Mouse (Mus musculus): Measurements from ENCODE around the gene Tle4. TPM values are rescaled to one million over a fixed set of nuclear protein-coding genes. Genes with fewer than 3 reads are reported as not detected.

Gene Tle4
- polyA plus RNA-seq, 1 experiment: 0.76 TPM

DNA sequence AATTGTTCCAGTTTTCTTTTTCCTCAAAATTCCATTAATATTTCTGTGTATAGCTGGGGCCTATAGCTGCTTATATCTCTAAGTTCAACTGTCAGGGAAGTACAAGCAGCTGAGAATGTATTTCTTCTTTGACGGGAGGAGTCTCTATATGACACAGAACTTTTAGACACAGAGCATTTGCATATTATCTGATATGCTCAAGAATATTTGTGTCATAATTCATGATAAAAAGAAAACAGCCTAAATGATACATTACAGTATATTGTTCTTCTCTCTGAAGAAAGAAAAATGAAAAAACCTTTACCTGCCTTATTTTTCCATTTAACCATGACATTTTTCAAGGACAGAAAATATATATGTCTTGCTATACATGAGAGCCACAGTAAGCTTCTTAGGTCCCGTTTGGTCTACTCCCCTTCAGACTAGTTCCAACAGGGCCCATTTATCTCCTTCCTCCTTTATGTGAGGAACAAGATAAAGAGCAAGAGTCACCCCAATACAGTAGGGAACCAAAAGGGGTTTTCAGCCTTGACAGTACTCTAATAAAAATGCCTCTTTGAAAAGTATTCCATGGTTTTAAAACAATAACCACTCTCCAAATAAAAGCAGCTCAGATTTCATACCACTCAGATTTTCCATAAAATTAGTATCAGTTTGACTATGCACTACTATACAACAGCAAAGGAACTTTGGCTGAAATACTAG is 77.6 kb downstream of the Tle4 start:
- H3K4me3 ChIP-seq: no peak overlapping the region
- no peak overlapping the region for H3ac ChIP-seq (ENCODE audit: control insufficient read depth, insufficient read length)
- TF ChIP-seq E2F4 (IDR thresholded peaks at IDR 0.05; ENCODE audit: insufficient read depth): no peak
- no peak for TF ChIP-seq REST (IDR thresholded peaks at IDR 0.05; ENCODE audit: insufficient read depth, insufficient read length)
- no peak for TF ChIP-seq MYOD1 (IDR thresholded peaks at IDR 0.05; ENCODE audit: control insufficient read depth in 1 of 3, insufficient read length in 2 of 3, low read depth in 2 of 3)
- no peak for TF ChIP-seq SRF (IDR thresholded peaks at IDR 0.05; ENCODE audit: control insufficient read depth, insufficient read length, low read depth)
- no peak for TF ChIP-seq POLR2A (IDR thresholded peaks at IDR 0.05; ENCODE audit: insufficient read length, low read depth)
- TF ChIP-seq TCF3 (IDR thresholded peaks at IDR 0.05; ENCODE audit: insufficient read length, low read depth): no peak
- TF ChIP-seq CEBPB (IDR thresholded peaks at IDR 0.05; ENCODE audit: insufficient read depth, poor library complexity, severe bottlenecking): no peak
- no peak for TF ChIP-seq USF1 (IDR thresholded peaks at IDR 0.05; ENCODE audit: low read depth)
- TF ChIP-seq POLR2AphosphoS2 (IDR thresholded peaks at IDR 0.05; ENCODE audit: insufficient read length, low read depth): no peak
- no peak for TF ChIP-seq MAX (IDR thresholded peaks at IDR 0.05; ENCODE audit: low read depth)
- TF ChIP-seq MYOG (IDR thresholded peaks at IDR 0.05; ENCODE audit: control insufficient read depth in 1 of 3, insufficient read depth in 1 of 3, insufficient read length in 2 of 3, low read depth in 2 of 3): no peak
- TF ChIP-seq TCF12 (IDR thresholded peaks at IDR 0.05; ENCODE audit: insufficient read depth, poor library complexity, severe bottlenecking): no peak
- no peaks in the 10 kb centered on the region for H3K27me3 ChIP-seq (ENCODE audit: control insufficient read depth, insufficient read depth, insufficient read length)
- H3K79me2 ChIP-seq (ENCODE audit: control insufficient read depth, insufficient read depth): no peaks in the 10 kb centered on the region
- no peaks in the 10 kb centered on the region for H3K36me3 ChIP-seq (ENCODE audit: control insufficient read depth, insufficient read depth)
- H3K4me2 ChIP-seq (ENCODE audit: low read depth): no peak overlapping the region

DNA sequence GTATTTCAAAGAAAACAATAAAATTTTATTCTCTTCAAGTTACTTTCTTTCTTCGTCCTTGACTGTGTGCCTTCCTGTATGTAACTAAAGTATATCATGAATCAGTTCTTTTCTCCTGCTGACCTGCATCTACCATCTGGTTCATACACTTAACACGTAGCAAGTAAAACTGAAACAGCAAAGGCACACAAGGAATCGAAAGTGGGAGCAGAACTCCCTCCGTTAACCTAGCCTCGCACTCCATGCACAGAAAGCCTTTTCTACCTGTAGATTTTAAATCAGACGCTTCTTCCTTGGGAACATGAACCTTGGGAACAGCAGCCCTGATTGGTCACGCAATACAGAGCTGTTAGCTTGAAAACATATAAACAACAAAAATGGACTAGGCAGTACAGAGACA is 78.7 kb downstream of the Tle4 start:
- Histone ChIP-seq H3ac (ENCODE audit: control insufficient read depth, insufficient read length) (no peak overlapping the region), H3K36me3 (ENCODE audit: control insufficient read depth, insufficient read depth) (no peaks in the 10 kb centered on the region)

DNA sequence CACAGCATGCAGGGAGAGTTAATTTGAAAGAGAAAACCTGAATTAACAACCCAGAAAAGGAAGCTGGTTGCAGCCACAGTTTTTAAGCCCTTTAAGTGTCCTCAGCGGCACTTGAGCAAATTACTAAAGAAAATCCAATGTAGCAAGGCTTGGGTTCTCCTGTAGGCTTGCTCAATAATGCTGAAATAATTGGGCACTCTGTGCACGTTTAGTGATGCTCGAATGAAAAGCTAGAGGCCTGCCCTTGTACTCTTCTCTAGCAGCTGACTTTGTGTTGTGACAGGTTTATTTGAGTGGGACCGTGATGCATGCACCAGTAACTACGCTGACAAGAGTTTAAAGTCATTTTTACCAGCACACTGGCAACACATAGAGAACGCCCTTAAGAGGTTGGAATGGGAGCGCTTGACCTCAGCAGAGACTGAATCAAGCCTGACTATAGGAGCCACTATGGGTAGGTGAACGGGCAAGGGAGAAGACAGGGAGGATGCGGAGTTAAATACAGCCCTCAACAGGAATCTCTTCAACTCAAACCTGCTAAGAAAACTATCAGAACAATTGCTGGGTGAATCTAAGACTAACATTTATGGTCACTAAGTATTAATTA is 79.3 kb downstream of the Tle4 start:
- Histone ChIP-seq H3K4me3 (no peak overlapping the region), H3ac (ENCODE audit: control insufficient read depth, insufficient read length) (no peak overlapping the region), H3K4me2 (ENCODE audit: low read depth) (no peak overlapping the region), H3K27me3 (ENCODE audit: control insufficient read depth, insufficient read depth, insufficient read length) (no peaks in the 10 kb centered on the region), H3K36me3 (ENCODE audit: control insufficient read depth, insufficient read depth) (no peaks in the 10 kb centered on the region), H3K79me2 (ENCODE audit: control insufficient read depth, insufficient read depth) (no peaks in the 10 kb centered on the region)
- TF ChIP-seq MAX (IDR thresholded peaks at IDR 0.05; ENCODE audit: low read depth) (no peak), SRF (IDR thresholded peaks at IDR 0.05; ENCODE audit: control insufficient read depth, insufficient read length, low read depth) (no peak), E2F4 (IDR thresholded peaks at IDR 0.05; ENCODE audit: insufficient read depth) (no peak)

More for the DNA sequence above, 78.7 kb downstream of the Tle4 start:
- Histone ChIP-seq H3K4me3 (no peak overlapping the region), H3K4me2 (ENCODE audit: low read depth) (no peak overlapping the region), H3K79me2 (ENCODE audit: control insufficient read depth, insufficient read depth) (no peaks in the 10 kb centered on the region), H3K27me3 (ENCODE audit: control insufficient read depth, insufficient read depth, insufficient read length) (no peaks in the 10 kb centered on the region)
- no peak for TF ChIP-seq E2F4 (IDR thresholded peaks at IDR 0.05; ENCODE audit: insufficient read depth)
- no peak for TF ChIP-seq MAX (IDR thresholded peaks at IDR 0.05; ENCODE audit: low read depth)
- no peak for TF ChIP-seq POLR2A (IDR thresholded peaks at IDR 0.05; ENCODE audit: insufficient read length, low read depth)
- no peak for TF ChIP-seq MYOG (IDR thresholded peaks at IDR 0.05; ENCODE audit: control insufficient read depth in 1 of 3, insufficient read depth in 1 of 3, insufficient read length in 2 of 3, low read depth in 2 of 3)

DNA sequence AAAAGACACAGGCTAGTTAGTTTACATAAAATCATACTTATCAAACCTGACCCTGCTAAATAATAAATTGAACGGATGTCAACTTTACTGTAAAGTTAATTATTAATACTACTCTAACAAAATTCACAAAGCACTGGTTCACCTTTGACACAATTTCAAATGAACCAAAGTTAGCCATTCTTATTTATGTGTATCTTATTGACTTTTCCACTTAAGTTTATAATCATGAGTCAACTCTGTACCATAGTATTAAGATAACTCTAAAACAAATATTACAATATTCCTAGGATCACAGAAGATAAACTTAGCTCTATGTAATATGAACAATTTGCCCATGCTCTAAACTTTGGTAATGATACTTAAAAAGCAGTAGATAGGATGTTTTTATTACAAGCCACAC is 81.4 kb downstream of the Tle4 start:
- H3K4me2 ChIP-seq (ENCODE audit: low read depth): no peak overlapping the region
- H3K79me2 ChIP-seq (ENCODE audit: control insufficient read depth, insufficient read depth): no peaks in the 10 kb centered on the region
- H3K27me3 ChIP-seq (ENCODE audit: control insufficient read depth, insufficient read depth, insufficient read length): no peaks in the 10 kb centered on the region
- no peaks in the 10 kb centered on the region for H3K36me3 ChIP-seq (ENCODE audit: control insufficient read depth, insufficient read depth)
- no peak overlapping the region for H3ac ChIP-seq (ENCODE audit: control insufficient read depth, insufficient read length)
- TF ChIP-seq CEBPB (IDR thresholded peaks at IDR 0.05; ENCODE audit: insufficient read depth, poor library complexity, severe bottlenecking): no peak
- TF ChIP-seq POLR2A (IDR thresholded peaks at IDR 0.05; ENCODE audit: insufficient read length, low read depth): no peak
- TF ChIP-seq SRF (IDR thresholded peaks at IDR 0.05; ENCODE audit: control insufficient read depth, insufficient read length, low read depth): no peak
- TF ChIP-seq TCF3 (IDR thresholded peaks at IDR 0.05; ENCODE audit: insufficient read length, low read depth): no peak
- TF ChIP-seq TCF12 (IDR thresholded peaks at IDR 0.05; ENCODE audit: insufficient read depth, poor library complexity, severe bottlenecking): no peak
- no peak for TF ChIP-seq REST (IDR thresholded peaks at IDR 0.05; ENCODE audit: insufficient read depth, insufficient read length)
- TF ChIP-seq MAX (IDR thresholded peaks at IDR 0.05; ENCODE audit: low read depth): no peak
- TF ChIP-seq USF1 (IDR thresholded peaks at IDR 0.05; ENCODE audit: low read depth): no peak
- no peak for TF ChIP-seq MYOG (IDR thresholded peaks at IDR 0.05; ENCODE audit: control insufficient read depth in 1 of 3, insufficient read depth in 1 of 3, insufficient read length in 2 of 3, low read depth in 2 of 3)
- no peak for TF ChIP-seq MYOD1 (IDR thresholded peaks at IDR 0.05; ENCODE audit: control insufficient read depth in 1 of 3, insufficient read length in 2 of 3, low read depth in 2 of 3)
- TF ChIP-seq E2F4 (IDR thresholded peaks at IDR 0.05; ENCODE audit: insufficient read depth): no peak
- TF ChIP-seq POLR2AphosphoS2 (IDR thresholded peaks at IDR 0.05; ENCODE audit: insufficient read length, low read depth): no peak
- no peak overlapping the region for H3K4me3 ChIP-seq

DNA sequence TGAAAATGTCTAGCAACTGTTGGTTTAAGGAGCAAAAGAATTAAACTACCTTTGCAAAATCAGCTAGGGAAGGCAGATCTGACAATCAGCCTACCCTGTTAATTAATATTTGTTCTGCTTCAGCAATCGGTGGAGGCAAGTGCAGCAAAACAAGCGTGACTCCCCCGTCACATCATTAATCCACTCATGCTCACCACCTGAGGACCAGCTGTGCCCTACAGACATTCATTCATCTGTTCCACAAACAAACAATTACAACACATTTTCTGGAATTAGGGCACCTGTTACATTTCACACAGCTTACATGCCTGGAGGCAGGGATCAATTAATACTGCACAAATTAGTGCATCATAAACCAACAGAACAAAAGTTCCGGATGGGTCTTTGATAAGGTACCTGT is 89.0 kb downstream of the Tle4 start:
- Histone ChIP-seq H3ac (ENCODE audit: control insufficient read depth, insufficient read length) (no peak overlapping the region), H3K4me2 (ENCODE audit: low read depth) (no peak overlapping the region), H3K79me2 (ENCODE audit: control insufficient read depth, insufficient read depth) (no peaks in the 10 kb centered on the region), H3K4me3 (no peak overlapping the region), H3K27me3 (ENCODE audit: control insufficient read depth, insufficient read depth, insufficient read length) (no peaks in the 10 kb centered on the region), H3K36me3 (ENCODE audit: control insufficient read depth, insufficient read depth) (no peaks in the 10 kb centered on the region)
- no peak for TF ChIP-seq SRF (IDR thresholded peaks at IDR 0.05; ENCODE audit: control insufficient read depth, insufficient read length, low read depth)
- TF ChIP-seq TCF12 (IDR thresholded peaks at IDR 0.05; ENCODE audit: insufficient read depth, poor library complexity, severe bottlenecking): no peak
- TF ChIP-seq TCF3 (IDR thresholded peaks at IDR 0.05; ENCODE audit: insufficient read length, low read depth): no peak
- TF ChIP-seq REST (IDR thresholded peaks at IDR 0.05; ENCODE audit: insufficient read depth, insufficient read length): no peak
- TF ChIP-seq MAX (IDR thresholded peaks at IDR 0.05; ENCODE audit: low read depth): no peak
- TF ChIP-seq POLR2A (IDR thresholded peaks at IDR 0.05; ENCODE audit: insufficient read length, low read depth): no peak
- no peak for TF ChIP-seq E2F4 (IDR thresholded peaks at IDR 0.05; ENCODE audit: insufficient read depth)
- no peak for TF ChIP-seq USF1 (IDR thresholded peaks at IDR 0.05; ENCODE audit: low read depth)
- no peak for TF ChIP-seq MYOG (IDR thresholded peaks at IDR 0.05; ENCODE audit: control insufficient read depth in 1 of 3, insufficient read depth in 1 of 3, insufficient read length in 2 of 3, low read depth in 2 of 3)
- TF ChIP-seq MYOD1 (IDR thresholded peaks at IDR 0.05; ENCODE audit: control insufficient read depth in 1 of 3, insufficient read length in 2 of 3, low read depth in 2 of 3): no peak
- no peak for TF ChIP-seq CEBPB (IDR thresholded peaks at IDR 0.05; ENCODE audit: insufficient read depth, poor library complexity, severe bottlenecking)
- no peak for TF ChIP-seq POLR2AphosphoS2 (IDR thresholded peaks at IDR 0.05; ENCODE audit: insufficient read length, low read depth)

Data from myocyte (in vitro differentiated cells).